Mouse (Mus musculus) frontal cortex, postnatal 10 days (tissue): Measurements from ENCODE around the gene Gm13539.
"Not testable (repeated sequence)": the region's sequence is repeated elsewhere in the genome, so short reads cannot be mapped to it uniquely, and the experiment has no call there.

Source experiments
- DNase-seq, 2 experiments: peaks; one replicate each; pipeline ENCODE4 v3.0.0; 2022; ENCODE audit warnings: low spot score in 2 of 2, mixed read lengths in 1 of 2

The Gm13539 gene

DNA sequence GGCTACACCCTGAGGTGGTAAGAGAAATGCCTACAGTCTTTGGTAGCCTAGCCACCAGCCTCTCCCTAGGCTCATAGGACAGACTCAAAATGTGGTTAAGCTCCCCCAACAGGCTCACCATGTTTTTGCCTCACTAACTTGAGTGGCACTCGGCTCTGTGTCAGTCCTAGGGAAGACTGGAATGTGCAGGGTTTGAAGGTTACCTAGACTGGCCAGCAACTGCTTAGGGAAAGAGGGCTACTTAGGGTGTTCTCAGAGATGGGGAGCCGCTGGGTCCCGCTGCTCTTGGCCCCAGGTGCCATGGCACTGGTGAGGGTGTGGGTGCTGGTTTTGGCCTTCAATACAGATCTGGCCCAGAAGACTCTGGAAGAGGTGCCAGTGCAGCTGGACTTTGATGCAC lies at the start of gene Gm13539:
Gene Gm13539, plus strand, starts transcription at position 301 of the 400 bp plus-strand sequence.
- no peak for DNase-seq

DNA sequence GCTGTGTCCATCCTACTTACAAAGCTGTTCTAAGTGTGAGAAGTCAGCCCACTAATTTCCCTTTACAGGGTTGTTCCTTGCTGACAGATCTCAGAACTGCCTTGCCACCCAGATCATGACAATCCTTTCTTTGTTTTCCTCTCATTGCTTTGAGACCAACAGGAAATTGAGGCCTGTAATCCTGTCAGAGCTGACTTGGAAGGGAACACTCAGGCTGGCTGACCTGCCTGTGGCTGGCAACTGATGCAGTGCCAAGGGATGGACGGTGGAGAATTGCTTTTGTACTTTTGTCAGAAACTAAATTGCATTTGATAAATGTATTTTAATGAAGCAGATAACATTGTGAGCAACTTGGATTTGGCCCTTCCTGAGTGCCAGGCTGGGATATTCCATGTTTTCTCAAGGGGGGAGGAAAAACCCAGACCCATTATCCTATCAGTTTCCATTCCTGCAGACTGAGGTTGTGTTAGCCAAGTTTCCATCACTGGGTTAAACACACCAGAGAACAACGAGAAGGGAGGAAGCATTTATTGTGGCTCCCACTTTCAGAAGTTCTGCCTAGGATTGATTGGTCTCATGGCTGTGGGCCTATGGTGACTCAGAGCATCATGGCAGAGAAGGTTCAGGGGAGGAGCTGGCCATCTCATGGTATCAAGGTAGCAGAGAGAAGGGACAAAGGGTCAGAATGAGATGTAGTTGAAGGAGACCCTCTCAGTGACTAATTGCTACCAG lies 48.7 kb upstream of the Gm13539 start:
- no peak for DNase-seq

DNA sequence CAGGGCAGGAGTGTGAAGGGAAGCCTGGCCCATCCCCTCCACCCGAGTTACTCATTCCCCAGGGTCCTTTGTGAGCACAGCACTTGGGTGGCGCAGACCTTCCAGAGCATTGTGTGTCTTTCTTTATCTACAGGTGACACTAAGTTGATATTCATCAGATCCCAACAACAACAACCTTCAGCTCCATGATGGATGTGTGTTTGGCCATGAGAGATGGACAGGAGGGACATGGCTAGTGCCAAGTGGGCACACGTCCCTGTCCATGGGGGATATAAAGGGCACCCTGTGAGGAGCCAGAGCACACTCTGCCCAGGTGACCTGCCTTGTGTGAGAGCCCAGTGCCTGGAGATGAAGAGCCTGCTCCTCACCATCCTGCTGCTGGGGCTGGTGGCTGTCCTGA lies 45.3 kb upstream of the Gm13539 start, which contains the start of gene Obp2b:
Gene Obp2b, plus strand, starts transcription at position 301 of the 400 bp plus-strand sequence.
- DNase-seq, result not testable (repeated sequence)

DNA sequence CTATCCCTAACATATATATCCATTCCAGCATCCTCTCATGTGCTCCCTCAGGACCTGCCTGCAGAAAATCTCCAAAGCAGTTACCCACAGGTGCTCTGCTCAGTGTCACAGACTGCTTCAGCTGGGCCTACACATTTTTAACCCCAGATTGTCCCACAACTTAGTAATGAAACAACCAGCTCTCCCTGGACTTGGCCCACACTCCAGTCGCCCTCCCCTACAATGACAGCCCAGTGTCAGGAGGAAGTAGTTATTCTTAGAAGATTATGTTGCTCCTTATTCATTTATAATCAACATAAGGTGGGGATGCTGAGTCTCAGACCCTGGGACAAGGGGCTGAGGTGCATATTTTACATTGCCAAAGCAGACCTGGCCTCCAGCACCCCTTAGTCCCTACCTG lies 40.4 kb upstream of the Gm13539 start:
- no peak for DNase-seq

DNA sequence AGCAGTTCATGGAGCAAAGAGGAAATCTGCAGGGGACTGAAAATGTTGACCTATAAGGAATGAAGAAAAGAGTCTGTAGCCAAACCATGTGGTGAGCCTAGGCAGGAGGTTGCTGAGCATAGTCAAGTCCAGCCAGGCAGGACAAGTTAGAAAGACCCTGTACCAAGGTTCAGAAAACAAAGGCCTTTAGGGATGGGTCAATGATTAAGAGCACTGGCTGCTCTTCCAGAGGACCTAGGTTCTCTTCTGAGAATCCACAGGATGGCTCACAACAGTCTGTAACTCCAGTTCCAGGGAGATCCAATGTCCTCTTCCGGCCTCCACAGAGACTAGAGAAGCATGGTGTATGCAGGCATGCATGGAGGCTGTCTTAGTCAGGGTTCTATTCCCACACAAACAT lies 27.9 kb upstream of the Gm13539 start:
- no peak for DNase-seq

DNA sequence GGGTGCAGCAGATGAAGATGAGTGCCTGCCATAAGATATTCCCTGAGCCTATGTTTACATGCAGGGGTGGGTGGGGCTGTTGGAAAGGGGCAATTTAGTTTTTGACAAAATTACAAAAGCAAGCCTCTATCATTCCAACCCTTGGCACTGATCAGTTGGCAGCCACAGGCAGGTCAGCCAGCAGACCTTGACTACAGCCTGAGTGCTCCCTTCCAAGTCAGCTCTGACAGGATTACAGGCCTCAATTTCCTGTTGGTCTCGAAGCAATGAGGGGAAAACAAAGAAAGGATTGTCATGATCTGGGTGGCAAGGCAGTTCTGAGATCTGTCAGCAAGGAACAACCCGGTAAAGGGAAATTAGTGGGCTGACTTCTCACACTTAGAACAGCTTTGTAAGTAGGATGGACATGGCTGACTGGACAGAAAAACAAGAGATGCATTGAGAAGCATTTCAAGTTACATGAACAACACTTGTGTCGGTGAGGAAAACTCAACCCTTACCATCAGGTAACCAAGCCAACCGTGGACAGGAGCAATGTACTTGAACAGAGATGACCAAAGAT lies 23.9 kb upstream of the Gm13539 start:
- no peak for DNase-seq

DNA sequence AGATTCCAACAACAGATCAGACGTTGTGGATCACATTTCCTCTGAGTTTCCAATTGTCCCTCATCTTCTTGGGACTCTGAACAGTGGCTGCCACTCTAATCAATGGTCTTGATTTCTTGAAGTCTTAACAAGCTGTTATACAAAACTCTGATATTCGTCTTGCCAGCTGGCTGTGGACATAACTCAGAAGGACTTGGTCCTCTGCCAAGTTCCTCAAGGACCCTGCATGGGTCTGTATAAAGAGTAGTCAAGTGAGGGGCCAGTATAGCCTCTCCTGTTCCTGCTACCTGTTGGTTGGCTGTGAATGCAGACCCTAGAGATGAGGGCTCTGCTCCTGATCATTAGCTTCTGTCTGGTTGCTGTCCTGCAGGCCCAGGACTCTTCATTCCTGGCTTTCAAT lies 16.8 kb upstream of the Gm13539 start, which contains the start of gene Lcn3:
Gene Lcn3, plus strand, starts transcription at position 301 of the 400 bp plus-strand sequence.
- DNase-seq, result no peak

DNA sequence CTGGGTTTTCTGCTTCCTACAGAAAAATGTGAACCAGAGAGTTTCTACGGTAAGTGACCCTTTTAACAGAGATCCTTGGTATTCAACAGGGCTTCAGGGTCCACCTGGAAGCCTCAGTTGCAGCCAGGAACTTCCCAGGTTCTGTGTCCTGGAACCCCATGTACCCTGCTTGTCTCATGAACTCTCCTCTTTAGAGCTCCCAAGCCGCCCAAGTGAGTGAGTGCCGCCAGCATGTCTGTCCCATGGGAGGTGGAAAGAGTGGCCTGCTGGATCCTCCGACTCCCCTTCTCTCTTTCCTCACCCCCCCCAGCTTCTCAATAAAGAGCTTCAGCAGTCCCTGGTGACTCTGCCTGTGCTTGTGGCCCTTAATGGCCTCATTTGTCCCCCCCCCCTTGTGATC lies 14.3 kb upstream of the Gm13539 start:
- no peak for DNase-seq

DNA sequence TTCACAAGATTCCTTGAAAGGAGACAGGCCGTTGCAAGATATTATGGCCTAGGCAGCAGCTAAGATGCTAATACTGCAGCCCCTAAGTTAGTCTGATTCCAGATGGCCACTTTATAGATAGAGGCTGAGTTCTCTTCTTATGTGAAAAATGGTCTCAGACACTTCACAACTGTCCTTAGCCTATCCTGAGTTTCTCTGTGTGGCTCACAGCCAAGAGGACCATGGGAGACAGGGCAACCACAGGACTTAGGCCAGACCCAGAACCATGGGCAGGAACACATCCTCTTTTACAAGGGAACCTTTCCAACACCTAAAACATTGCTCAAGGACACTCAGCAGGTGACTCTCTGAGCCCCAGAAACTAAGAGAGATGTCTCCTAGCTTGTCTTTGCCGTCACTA lies 8.6 kb upstream of the Gm13539 start:
- no peak for DNase-seq

DNA sequence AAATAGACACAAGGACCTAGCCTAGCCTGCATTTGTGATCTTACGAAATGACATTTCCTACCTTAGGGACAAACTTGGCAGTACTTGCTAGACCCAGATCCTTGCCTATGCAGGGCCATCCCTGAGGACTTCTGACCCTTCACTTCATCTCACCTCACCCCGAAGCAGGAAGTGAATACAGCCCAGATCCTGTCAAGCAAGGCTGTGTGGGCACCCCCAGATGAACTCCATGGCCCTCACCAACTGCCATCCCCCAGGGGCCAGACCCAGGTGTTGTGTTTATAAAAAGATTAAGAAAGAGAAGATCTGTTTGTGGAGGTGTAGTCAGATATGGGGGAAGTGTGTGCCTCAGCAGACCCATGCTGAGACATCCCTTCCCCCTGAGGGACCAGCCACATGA lies 7.4 kb upstream of the Gm13539 start:
- DNase-seq, result no peak

DNA sequence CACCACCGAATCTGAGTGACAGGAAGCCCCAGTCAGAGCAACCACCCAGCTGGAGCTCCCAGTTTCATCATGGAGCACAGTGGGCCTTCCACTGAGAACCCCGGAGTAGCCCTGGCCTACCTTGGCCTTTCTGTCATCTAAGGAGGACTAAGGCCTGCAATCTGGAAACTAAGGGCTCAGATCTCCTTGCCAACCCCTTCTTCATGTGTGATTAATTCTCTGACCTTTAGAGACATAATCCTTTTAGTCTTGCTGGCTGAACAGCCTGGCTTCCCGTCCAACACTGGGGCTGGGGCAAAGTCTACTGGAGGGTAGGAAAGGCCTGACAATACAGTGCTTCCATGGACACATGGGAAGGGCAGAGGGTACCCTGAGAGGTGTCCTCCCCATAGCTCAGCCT lies 6.1 kb upstream of the Gm13539 start:
- DNase-seq, result no peak

DNA sequence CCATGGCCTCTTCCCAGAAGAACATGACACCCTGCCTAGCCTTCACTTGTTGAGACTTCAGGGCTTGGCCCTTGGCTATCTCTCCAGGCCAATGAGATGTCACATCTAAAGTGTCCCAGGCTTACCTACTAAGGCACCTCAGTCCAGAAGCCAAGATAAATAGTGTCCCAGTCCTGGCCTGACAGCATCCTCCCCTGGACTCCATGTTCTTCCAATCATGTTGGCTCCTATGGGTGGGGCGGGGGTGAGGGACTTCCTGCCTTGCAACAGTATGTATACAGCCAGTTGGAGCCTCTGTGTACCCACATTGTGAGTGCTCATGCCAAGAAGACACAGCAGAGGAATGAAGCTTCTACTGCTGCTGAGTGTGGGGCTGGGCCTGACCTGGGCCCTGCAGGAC lies 5.3 kb upstream of the Gm13539 start, which contains the start of gene Lcn11:
Gene Lcn11, plus strand, starts transcription at position 301 of the 400 bp plus-strand sequence.
- no peak for DNase-seq

DNA sequence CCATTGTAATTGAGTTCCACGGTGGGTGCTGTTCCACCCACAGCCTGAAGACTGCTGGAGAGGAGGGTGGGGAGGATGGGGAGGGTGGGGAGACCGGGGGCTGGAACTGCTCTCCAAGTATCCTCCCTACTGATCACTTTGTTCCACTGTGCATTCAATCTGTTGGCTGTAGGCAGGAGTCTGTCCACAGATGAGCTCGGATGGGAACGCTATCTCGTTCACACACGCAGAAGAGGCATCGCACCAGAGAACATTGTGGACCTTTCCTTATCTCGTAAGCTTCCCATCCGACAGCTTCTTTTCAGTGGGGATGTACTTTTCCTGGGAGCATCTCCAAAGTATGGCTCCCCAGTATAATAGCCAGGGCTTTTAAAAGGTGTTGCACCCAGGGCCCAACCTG lies 3.0 kb upstream of the Gm13539 start:
- no peak for DNase-seq

DNA sequence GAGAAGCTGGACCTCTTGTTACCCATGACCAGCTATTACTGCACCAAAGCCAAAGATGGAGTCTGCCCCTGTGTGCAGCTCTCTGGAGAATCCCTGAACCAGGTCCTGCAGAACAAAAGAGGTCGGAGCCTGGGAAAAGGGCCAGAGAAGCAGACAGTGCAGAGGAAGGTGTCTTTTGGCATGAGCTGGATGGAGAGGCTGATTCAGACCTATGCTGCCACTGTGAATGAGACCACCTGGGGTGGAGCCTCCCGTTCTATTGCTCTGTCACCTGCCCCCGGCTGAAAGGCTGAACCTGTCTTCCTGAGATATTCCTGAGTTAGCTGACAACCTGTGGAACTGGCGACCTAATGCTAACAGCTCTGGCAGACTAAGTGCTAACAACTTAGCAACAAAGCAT lies 1.1 kb upstream of the Gm13539 start:
- DNase-seq, result no peak

DNA sequence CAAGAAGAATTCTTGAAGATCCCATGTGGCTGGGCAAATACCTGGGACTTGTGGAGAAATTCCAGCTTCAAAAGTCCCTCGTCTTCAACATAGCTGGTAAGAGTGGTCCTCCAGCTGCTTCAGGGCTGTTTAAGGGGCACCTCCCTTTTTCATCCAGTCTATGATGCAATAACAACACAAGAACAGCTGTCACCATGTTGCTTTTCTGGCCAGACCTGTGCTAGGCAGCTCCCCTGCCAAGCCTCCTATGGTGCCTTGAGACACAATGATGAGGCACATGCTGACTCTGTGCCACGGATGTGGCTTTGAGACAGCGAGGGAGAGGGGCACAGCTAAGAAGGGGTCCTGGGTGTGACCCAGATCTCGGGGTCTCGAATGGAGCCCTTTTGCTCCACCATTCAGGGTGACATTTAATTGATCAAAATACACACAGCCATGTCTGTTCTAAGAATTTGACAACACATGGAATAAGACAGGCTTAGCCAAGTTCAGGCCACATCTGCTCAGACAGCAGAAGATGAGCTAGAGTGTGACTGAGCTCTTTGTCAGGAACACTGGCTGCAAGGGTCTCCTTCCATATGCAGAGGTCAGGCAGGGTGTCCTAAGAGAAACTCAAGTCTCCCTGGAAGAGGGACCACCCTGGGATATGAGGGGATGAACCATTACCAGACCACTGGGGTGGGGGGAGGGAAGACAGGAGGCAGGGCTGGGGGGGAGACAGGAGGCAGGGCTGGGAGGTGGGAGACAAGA lies 3.7 kb downstream of the Gm13539 start:
- DNase-seq, result no peak

DNA sequence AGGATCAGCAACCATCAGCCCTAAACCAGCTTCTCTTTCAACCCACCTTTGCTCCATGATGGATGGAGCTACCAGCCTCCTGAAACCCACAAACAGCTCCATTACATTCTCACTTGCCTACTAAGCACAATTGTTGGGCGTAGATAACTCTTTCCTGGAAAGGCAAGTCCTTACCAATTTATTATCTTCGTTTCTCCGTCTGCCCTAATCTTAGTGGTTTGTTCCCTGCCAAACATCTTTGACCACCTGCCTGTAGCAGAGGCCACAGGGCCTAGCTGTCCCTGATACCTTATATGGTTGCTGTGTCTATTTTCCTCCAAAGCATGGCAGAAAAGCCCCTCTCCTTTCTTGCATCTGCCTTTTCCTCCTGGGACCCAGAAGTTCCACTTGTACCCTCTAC lies 7.0 kb downstream of the Gm13539 start:
- DNase-seq, result no peak

DNA sequence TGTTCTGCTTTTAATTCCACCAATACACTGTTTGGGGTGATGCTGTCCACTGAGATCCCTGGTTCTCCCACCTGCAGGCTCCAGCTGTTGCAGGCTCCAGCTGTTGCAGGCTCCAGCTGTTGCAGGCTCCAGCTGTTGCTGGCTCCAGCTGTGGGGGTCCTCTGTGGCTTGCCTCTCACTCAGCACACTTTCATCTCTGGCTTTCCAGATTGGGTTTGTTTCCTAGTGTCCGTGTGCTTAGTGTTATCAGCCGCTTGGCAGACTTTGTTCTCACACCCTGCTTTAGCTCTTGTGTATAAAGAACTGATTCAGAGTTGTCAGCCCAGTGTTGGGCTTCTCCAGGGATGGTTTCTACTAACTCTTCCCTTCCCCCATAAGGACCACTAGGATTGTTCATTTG lies 15.6 kb downstream of the Gm13539 start:
- no peak for DNase-seq

DNA sequence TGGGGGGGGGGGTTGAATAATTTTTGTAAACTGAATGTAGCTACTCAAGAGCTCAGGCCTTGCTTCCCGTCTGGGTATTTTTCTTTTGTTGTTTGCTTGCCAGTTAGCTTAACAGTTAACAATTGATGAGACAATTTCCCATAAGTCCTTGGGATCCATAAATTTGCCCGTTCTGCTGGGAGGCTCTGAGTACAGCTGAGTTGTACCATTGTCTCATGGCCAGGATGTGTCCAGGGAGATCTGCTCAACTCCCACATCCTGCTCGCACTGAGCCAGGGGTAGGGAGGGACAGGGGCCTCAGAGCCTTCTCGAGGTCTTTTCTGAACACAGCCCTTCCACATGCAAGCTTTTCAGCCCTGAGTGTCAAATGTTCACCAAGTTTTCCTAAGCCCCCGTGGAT lies 16.0 kb downstream of the Gm13539 start:
- DNase-seq, result no peak

DNA sequence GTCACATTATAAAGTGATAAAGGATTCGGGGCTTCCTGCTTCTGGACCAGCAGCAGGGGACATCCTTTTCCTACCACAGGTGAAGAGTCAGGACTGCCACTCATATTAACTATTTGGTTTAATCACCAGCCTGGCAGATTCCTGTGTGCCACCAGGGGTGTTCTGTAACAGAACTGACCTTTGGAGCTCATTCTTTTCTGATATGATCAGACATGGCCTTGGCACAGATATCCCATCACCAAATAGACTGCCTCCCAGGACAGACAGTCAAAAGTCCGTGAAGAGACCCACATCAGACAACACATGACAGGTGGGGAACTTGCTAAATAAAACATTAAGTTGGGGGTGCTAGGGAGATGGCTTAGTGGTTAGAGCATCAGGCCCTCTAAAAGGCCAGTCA lies 29.7 kb downstream of the Gm13539 start:
- no peak for DNase-seq

DNA sequence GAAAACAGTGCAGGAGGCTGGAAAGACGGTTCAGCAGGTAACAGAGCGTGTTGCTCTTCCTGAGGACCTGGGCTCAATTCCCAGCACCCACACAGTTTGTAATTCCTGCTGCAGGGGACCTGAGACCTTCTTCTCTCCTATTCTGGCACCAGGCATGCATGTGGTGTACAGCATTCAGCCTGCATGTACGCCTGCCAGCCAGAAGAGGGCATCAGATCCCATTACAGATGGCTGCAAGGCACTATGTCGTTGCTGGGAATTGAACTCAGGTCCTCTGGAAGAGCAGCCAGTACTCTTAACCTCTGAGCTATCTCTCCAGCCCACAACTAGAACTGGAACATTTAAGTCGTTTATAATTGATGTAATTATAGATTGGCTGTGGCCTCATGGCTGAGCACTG lies 31.3 kb downstream of the Gm13539 start:
- no peak for DNase-seq

DNA sequence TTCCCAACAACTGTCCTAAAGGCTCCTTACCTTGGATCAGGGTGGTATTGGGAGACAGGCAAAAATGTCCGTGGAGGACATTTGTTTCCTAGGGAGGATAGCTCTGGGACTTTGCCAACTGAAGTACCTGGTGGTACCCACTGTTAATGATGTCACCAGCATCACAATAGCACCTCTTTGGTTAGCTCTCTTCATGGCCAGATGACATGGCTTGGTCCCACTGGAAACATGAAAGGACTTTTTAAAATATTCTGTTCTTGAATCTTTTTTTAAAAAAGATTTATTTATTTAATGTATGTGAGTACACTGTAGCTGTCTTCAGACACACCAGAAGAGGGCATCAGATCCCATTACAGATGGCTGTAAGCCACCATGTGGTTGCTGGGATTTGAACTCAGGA lies 33.7 kb downstream of the Gm13539 start, which contains the start of gene Glt6d1:
Gene Glt6d1, minus strand, starts transcription at position 101 of the 400 bp plus-strand sequence.
- not testable (repeated sequence) for DNase-seq

DNA sequence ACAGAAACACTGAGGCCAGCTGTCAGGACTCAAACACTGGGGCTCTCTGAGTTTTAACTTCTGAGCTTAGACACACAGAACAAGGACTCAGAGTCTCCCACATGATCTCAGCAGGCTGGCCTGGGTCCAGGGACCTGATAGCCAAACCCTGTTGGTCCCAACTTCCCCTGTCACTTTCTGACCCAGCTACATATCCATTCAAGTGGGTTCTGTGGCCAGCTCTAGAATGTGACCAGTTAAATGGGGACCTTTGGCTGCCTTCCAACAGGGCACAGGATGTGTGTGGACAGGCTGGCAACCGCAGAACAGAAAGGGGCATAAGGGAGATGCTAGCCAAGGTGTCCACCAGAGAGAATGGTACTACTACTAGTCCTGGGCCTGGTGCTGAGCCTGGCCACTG lies 40.7 kb downstream of the Gm13539 start, which contains the start of gene Lcn9:
Gene Lcn9, plus strand, starts transcription at position 348 of the 400 bp plus-strand sequence.
- DNase-seq, result no peak

DNA sequence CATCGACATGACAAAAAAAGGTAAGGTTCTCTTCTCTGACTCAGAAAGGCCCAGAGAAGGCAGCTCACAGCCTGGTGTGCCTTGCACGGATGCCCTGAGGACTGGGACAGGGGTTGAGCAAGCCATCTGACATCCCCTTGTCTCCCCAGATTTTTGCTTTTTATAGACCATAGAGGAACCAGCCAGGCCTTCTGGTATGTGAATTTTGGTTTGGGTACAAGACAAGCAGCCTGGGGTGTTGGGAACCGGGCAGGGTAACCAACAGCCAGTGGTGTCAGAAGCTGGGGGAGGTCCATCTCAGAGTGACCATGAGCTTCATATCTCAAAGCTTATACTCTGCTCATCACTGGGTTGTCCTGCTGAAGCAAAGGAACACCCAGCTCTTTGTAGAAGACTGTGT lies 42.7 kb downstream of the Gm13539 start:
- no peak for DNase-seq
